In genomic region chr3:88591950-88592731, GRCm38 (mm10) we compare ENCODE assay signal across 8 mouse cellular contexts. TPM values are rescaled to one million over a fixed set of nuclear protein-coding genes. Genes with fewer than 3 reads are reported as not detected.
DNase-seq lines count a peak whose midpoint lies in the region; ATAC-seq and TF ChIP-seq lines count a peak whose summit lies in the region.

No protein-coding gene starts in this region.

- no peak overlapping the region for H3K4me2 ChIP-seq in limb, embryonic 15.5 days

- intact Hi-C loops in left cerebral cortex, adult 2 months (cut with DNase I): loop anchor here (5.0 kb wide), 1 partner anchor 145 kb away; no protein-coding TSS in a partner anchor
- intact Hi-C loops in left cerebral cortex, postnatal 4 days (cut with DNase I): no loop called here

- H3K9ac ChIP-seq in limb, embryonic 15.5 days: no peak overlapping the region

- no peak overlapping the region for H3K27ac ChIP-seq in left cerebral cortex, adult 2 months
- H3K27ac ChIP-seq in limb, embryonic 15.5 days: peak overlapping the region; percentile 38; the same call in 1 of the 2 replicates

- DNase-seq in left cerebral cortex, adult 2 months (ENCODE audit: extremely low spot score in 1 of 2, low spot score in 2 of 2): no peak
- no peak for DNase-seq in left cerebral cortex, postnatal 4 days
- peak; percentile 87 for DNase-seq in MEL-GATA-1-ER (ENCODE audit: extremely low read depth, low read depth)
- peak; percentile 83 for DNase-seq in embryo, embryonic 11 days
- peak; percentile 90 for DNase-seq in naive thymus-derived CD4-positive, alpha-beta T cell, adult 2 months (ENCODE audit: low read depth)
- DNase-seq in gastrocnemius, adult 8-10 months (ENCODE audit: low spot score in 2 of 2): no peak

- peak; percentile 72 for TF ChIP-seq CTCF in left cerebral cortex, adult 2 months (IDR thresholded peaks at IDR 0.05)

- WGBS in limb, embryonic 15.5 days: 32% methylated on average over 9 of the region's 9 CpGs

- no peak overlapping the region for H3K4me3 ChIP-seq in left cerebral cortex, adult 2 months
- H3K4me3 ChIP-seq in limb, embryonic 15.5 days: no peak overlapping the region

- H3K4me1 ChIP-seq in limb, embryonic 15.5 days: peaks cover 26% of the 10 kb centered on the region

- no peaks in the 10 kb centered on the region for H3K27me3 ChIP-seq in limb, embryonic 15.5 days

- H3K36me3 ChIP-seq in limb, embryonic 15.5 days: peaks cover 20% of the 10 kb centered on the region

- no peaks in the 10 kb centered on the region for H3K9me3 ChIP-seq in limb, embryonic 15.5 days

- peak; percentile 42 to 63; a peak in 2 of 4 replicates for ATAC-seq in hematopoietic stem cell, adult 5-6 weeks (replicated peaks in 1 of 2; ENCODE audit: insufficient read depth in 1 of 2, low FRiP score in 2 of 2, low TSS enrichment in 1 of 2, low read depth in 1 of 2, poor library complexity in 2 of 2, severe bottlenecking in 2 of 2)
- no peak for ATAC-seq in limb, embryonic 15.5 days (ENCODE audit: insufficient number of reproducible peaks, low FRiP score, low TSS enrichment, low read depth)

RNA-seq across cellular contexts. Expression of gene Arhgef2, which starts 13.6 kb away (rescaled TPM):
- 100 to 1,000 TPM; 239 to 266 TPM for total RNA-seq in left cerebral cortex, adult 2 months (2021)
- 100 to 1,000 TPM; 129 to 134 TPM for total RNA-seq in left cerebral cortex, postnatal 4 days (2021)
- 118 and 149 TPM in 2 replicates for total RNA-seq in hematopoietic stem cell, adult 5-6 weeks (2017)
- polyA plus RNA-seq in limb, embryonic 15.5 days (2015; fragmentation: Nextera tagmentation; extraction: Ambion mirVana): 84.9 and 97.3 TPM in 2 replicates
- total RNA-seq in gastrocnemius, adult 8-10 months (2022): 10 to 100 TPM; 13.5 to 19.0 (median 16.6) TPM

RNA-seq across cellular contexts. Expression of gene Ssr2, which starts 16.5 kb away (rescaled TPM):
- total RNA-seq in left cerebral cortex, adult 2 months (2021): 10 to 100 TPM; 90.2 to 90.3 TPM
- 100 to 1,000 TPM; 114 to 121 TPM for total RNA-seq in left cerebral cortex, postnatal 4 days (2021)
- total RNA-seq in hematopoietic stem cell, adult 5-6 weeks (2017): 106 and 110 TPM in 2 replicates
- 347 and 365 TPM in 2 replicates for polyA plus RNA-seq in limb, embryonic 15.5 days (2015; fragmentation: Nextera tagmentation; extraction: Ambion mirVana)
- 10 to 100 TPM; 41.5 to 44.9 (median 43.1) TPM for total RNA-seq in gastrocnemius, adult 8-10 months (2022)

RNA-seq across cellular contexts. Expression of gene Ubqln4, which starts 38.6 kb away (rescaled TPM):
- total RNA-seq in left cerebral cortex, adult 2 months (2021): 100 to 1,000 TPM; 137 to 148 TPM
- 100 to 1,000 TPM in 1 of 2 experiments, 10 to 100 TPM in 1; 97.5 to 105 TPM for total RNA-seq in left cerebral cortex, postnatal 4 days (2021)
- 30.4 and 49.8 TPM in 2 replicates for total RNA-seq in hematopoietic stem cell, adult 5-6 weeks (2017)
- 39.6 and 44.1 TPM in 2 replicates for polyA plus RNA-seq in limb, embryonic 15.5 days (2015; fragmentation: Nextera tagmentation; extraction: Ambion mirVana)
- 100 to 1,000 TPM in 1 of 4 experiments, 10 to 100 TPM in 3; 91.9 to 112 (median 94.6) TPM for total RNA-seq in gastrocnemius, adult 8-10 months (2022)

RNA-seq across cellular contexts. Expression of gene Lamtor2, which starts 39.3 kb away (rescaled TPM):
- total RNA-seq in left cerebral cortex, adult 2 months (2021): 10 to 100 TPM; 98.3 to 99.1 TPM
- total RNA-seq in left cerebral cortex, postnatal 4 days (2021): 100 to 1,000 TPM; 106 to 120 TPM
- 51.2 and 54.4 TPM in 2 replicates for total RNA-seq in hematopoietic stem cell, adult 5-6 weeks (2017)
- polyA plus RNA-seq in limb, embryonic 15.5 days (2015; fragmentation: Nextera tagmentation; extraction: Ambion mirVana): 194 and 207 TPM in 2 replicates
- 10 to 100 TPM; 83.0 to 95.4 (median 86.1) TPM for total RNA-seq in gastrocnemius, adult 8-10 months (2022)

RNA-seq across cellular contexts. Expression of gene Rab25, which starts 44.0 kb away (rescaled TPM):
- total RNA-seq in left cerebral cortex, adult 2 months (2021): not detected
- total RNA-seq in left cerebral cortex, postnatal 4 days (2021): under 1 TPM in 1 of 2 experiments, not detected in 1; 0.83 TPM
- not detected in 2 replicates for total RNA-seq in hematopoietic stem cell, adult 5-6 weeks (2017)
- polyA plus RNA-seq in limb, embryonic 15.5 days (2015; fragmentation: Nextera tagmentation; extraction: Ambion mirVana): 144 and 148 TPM in 2 replicates
- total RNA-seq in gastrocnemius, adult 8-10 months (2022): not detected

Comparison
In these comparisons a context has a peak if more than half of its experiments do, and no peak if none do; other contexts are left out.
1. DNase-seq: peak in MEL-GATA-1-ER (single experiment), embryo, embryonic 11 days (single experiment) and naive thymus-derived CD4-positive, alpha-beta T cell, adult 2 months (single experiment); none in left cerebral cortex, adult 2 months (0 of 2), left cerebral cortex, postnatal 4 days (single experiment) and gastrocnemius, adult 8-10 months (0 of 2).